Mouse (Mus musculus) erythroblast, embryonic 14.5 days (primary cell): ENCODE data around the gene Dennd1b.

Source experiments
- GATA1 ChIP-seq: IDR thresholded peaks from 2 replicates; pipeline ENCODE4 v1.6.1; 2012; ENCODE audit warnings: low read length, inconsistent platforms, mixed read lengths
- TAL1 ChIP-seq: IDR thresholded peaks from 3 replicates; pipeline ENCODE4 v1.6.1; 2012; ENCODE audit warnings: low read length, inconsistent platforms, mixed read lengths

GRCm38 (mm10) chr1:139079523-139079922 lies 116.3 kb downstream of the Dennd1b start:
- TF ChIP-seq GATA1 = no peak
- no peak for TF ChIP-seq TAL1
